Mouse (Mus musculus) heart, embryonic 14.5 days (tissue): ENCODE measurements around the gene Borcs7. TPM values are rescaled to one million over a fixed set of nuclear protein-coding genes. Genes with fewer than 3 reads are reported as not detected.
A peak's percentile ranks its signal among the peaks of the same experiment; 100 is the strongest.

Experiments
- ATAC-seq: fragments of 200-750 bp; cut with Nextera tagmentation; 2 replicates; pipeline ENCODE4 v1.8.0; 2017; ENCODE audit warnings: low read depth, moderate TSS enrichment; ENCODE audit not compliant: insufficient number of reproducible peaks, insufficient read depth, low FRiP score
- H3K27ac ChIP-seq, 2 experiments: fragments of 200-500 bp in 1 of 2; fragments of 300-500 bp in 1 of 2; sonication (generic) in 1 of 2; replicated peaks in 1 of 2; 2 replicates each; pipeline ENCODE4 v1.5.1; 2012 to 2014; ENCODE audit warnings: low read depth in 2 of 2, low read length in 2 of 2, control low read depth in 1 of 2, mild to moderate bottlenecking in 1 of 2, mixed read lengths in 1 of 2; ENCODE audit not compliant: control insufficient read depth in 1 of 2, insufficient read depth in 1 of 2
- H3K27me3 ChIP-seq: fragments of 300-500 bp; sonication (generic); 2 replicates; pipeline ENCODE4 v1.6.1; 2014; ENCODE audit warnings: mild to moderate bottlenecking, low read length, control low read depth; ENCODE audit not compliant: control insufficient read depth, insufficient read depth
- H3K36me3 ChIP-seq: fragments of 300-500 bp; sonication (generic); 2 replicates; pipeline ENCODE4 v1.6.1; 2014; ENCODE audit warnings: mild to moderate bottlenecking, control low read depth, low read length, mixed read lengths; ENCODE audit not compliant: control insufficient read depth, insufficient read depth
- H3K4me1 ChIP-seq, 2 experiments: fragments of 200-500 bp in 1 of 2; fragments of 300-500 bp in 1 of 2; sonication (generic) in 1 of 2; 2 replicates each; pipeline ENCODE4 v1.6.1; 2012 to 2014; ENCODE audit warnings: low read length in 2 of 2, control low read depth in 1 of 2, mixed read lengths in 1 of 2; ENCODE audit not compliant: control insufficient read depth in 2 of 2, insufficient read depth in 2 of 2
- H3K4me2 ChIP-seq: fragments of 300-500 bp; sonication (generic); 2 replicates; pipeline ENCODE4 v1.6.1; 2014; ENCODE audit warnings: mild to moderate bottlenecking, low read length
- H3K4me3 ChIP-seq, 2 experiments: fragments of 200-500 bp in 1 of 2; fragments of 300-500 bp in 1 of 2; sonication (generic) in 1 of 2; 2 replicates each; pipeline ENCODE4 v1.5.1; 2012 to 2014; ENCODE audit warnings: low read length in 2 of 2, mild to moderate bottlenecking in 2 of 2, control low read depth in 1 of 2, low read depth in 1 of 2, moderate library complexity in 1 of 2; ENCODE audit not compliant: control insufficient read depth in 1 of 2, insufficient read depth in 1 of 2
- H3K9ac ChIP-seq: fragments of 300-500 bp; sonication (generic); 2 replicates; pipeline ENCODE4 v1.6.1; 2014; ENCODE audit warnings: mild to moderate bottlenecking, low read length
- H3K9me3 ChIP-seq: fragments of 300-500 bp; sonication (generic); 2 replicates; pipeline ENCODE4 v1.6.1; 2016; ENCODE audit warnings: low read length, control low read depth; ENCODE audit not compliant: control insufficient read depth
- WGBS: fragments of 180-500 bp; shearing (Covaris S2); extraction: QIAGEN DNeasy Blood & Tissue Kit; methylation state at CpG from one replicate; pipeline ENCODE4 v1.1.7; 2014; 5-methylcytosine and 5-hydroxymethylcytosine counted together
- polyA plus RNA-seq: library from polyadenylated mRNA; unstranded; fragments of >200 nt; fragmentation: Nextera tagmentation; extraction: Ambion mirVana; gene quantifications from 2 replicates; pipeline ENCODE4 v1.2.1, GENCODE M21; 2014

The Borcs7 gene
- polyA plus RNA-seq, 1 experiment from 2014 or later: 20.0 TPM

- 6% methylated on average over 12 of the region's 12 CpGs for WGBS
- peak; percentile 65 for ATAC-seq
These were observed 44.7 kb upstream of the Borcs7 start for GRCm38 (mm10) chr19:46644793-46645602.

GRCm38 (mm10) chr19:46646041-46646481 is 43.6 kb upstream of the Borcs7 start:
- no peaks in the 10 kb centered on the region for H3K27me3 ChIP-seq
- peaks cover 46% of the 10 kb centered on the region for H3K36me3 ChIP-seq
- peak overlapping the region; percentile 52 to 97; a peak in 3 of 4 replicates for H3K27ac ChIP-seq
- H3K4me1 ChIP-seq: peaks cover 51 to 69% of the 10 kb centered on the region in 2 experiments
- H3K9me3 ChIP-seq: no peaks in the 10 kb centered on the region
- H3K4me3 ChIP-seq: no peak overlapping the region
- ATAC-seq: no peak
- WGBS: 75% methylated on average over 12 of the region's 12 CpGs
- no peak overlapping the region for H3K4me2 ChIP-seq
- H3K9ac ChIP-seq: peak overlapping the region; percentile 55; the same call in 1 of the 2 replicates

More at GRCm38 (mm10) chr19:46644793-46645602, 44.7 kb upstream of the Borcs7 start:
- Histone ChIP-seq H3K9ac (peak overlapping the region; percentile 55), H3K27me3 (no peaks in the 10 kb centered on the region), H3K36me3 (peaks cover 54% of the 10 kb centered on the region), H3K27ac (peak overlapping the region; percentile 86 to 97), H3K9me3 (no peaks in the 10 kb centered on the region), H3K4me3 (no peak overlapping the region), H3K4me1 (peaks cover 59 to 79% of the 10 kb centered on the region in 2 experiments), H3K4me2 (peak overlapping the region; percentile 38)

- 55% methylated on average over 3 of the region's 3 CpGs for WGBS
- Histone ChIP-seq H3K27me3 (no peaks in the 10 kb centered on the region), H3K4me1 (peaks cover 40 to 57% of the 10 kb centered on the region in 2 experiments), H3K36me3 (peaks cover 53% of the 10 kb centered on the region), H3K9me3 (no peaks in the 10 kb centered on the region), H3K27ac (no peak overlapping the region), H3K9ac (no peak overlapping the region), H3K4me3 (no peak overlapping the region), H3K4me2 (no peak overlapping the region)
- no peak for ATAC-seq
These were observed 42.5 kb upstream of the Borcs7 start for GRCm38 (mm10) chr19:46647254-46647653.

GRCm38 (mm10) chr19:46647850-46648249 is 41.9 kb upstream of the Borcs7 start:
- Histone ChIP-seq H3K9ac (no peak overlapping the region), H3K9me3 (no peaks in the 10 kb centered on the region), H3K4me3 (no peak overlapping the region), H3K36me3 (peaks cover 57% of the 10 kb centered on the region), H3K4me1 (peaks cover 34 to 51% of the 10 kb centered on the region in 2 experiments), H3K27ac (no peak overlapping the region), H3K4me2 (no peak overlapping the region), H3K27me3 (no peaks in the 10 kb centered on the region)
- ATAC-seq: no peak
- WGBS: 75% methylated on average over 8 of the region's 8 CpGs

- H3K4me1 ChIP-seq: peaks cover 27 to 50% of the 10 kb centered on the region in 2 experiments
- 95% methylated on average over 14 of the region's 14 CpGs for WGBS
- H3K9ac ChIP-seq: no peak overlapping the region
- no peak overlapping the region for H3K27ac ChIP-seq
- peaks cover 64% of the 10 kb centered on the region for H3K36me3 ChIP-seq
- no peak for ATAC-seq
- no peaks in the 10 kb centered on the region for H3K9me3 ChIP-seq
- H3K4me2 ChIP-seq: no peak overlapping the region
- no peaks in the 10 kb centered on the region for H3K27me3 ChIP-seq
- no peak overlapping the region for H3K4me3 ChIP-seq
These were observed 41.1 kb upstream of the Borcs7 start for GRCm38 (mm10) chr19:46648565-46648964.

GRCm38 (mm10) chr19:46653188-46653587 is 36.5 kb upstream of the Borcs7 start:
- Histone ChIP-seq H3K9me3 (no peaks in the 10 kb centered on the region), H3K9ac (no peak overlapping the region), H3K4me1 (peaks cover 0 to 10% of the 10 kb centered on the region in 2 experiments; a peak in 2 of 4 replicates), H3K27me3 (no peaks in the 10 kb centered on the region), H3K4me3 (no peak overlapping the region), H3K4me2 (no peak overlapping the region), H3K36me3 (peaks cover 75% of the 10 kb centered on the region), H3K27ac (no peak overlapping the region)
- ATAC-seq: no peak
- 29% methylated on average over 5 of the region's 5 CpGs for WGBS

GRCm38 (mm10) chr19:46653616-46654235 is 36.0 kb upstream of the Borcs7 start:
- ATAC-seq: 0 out of 2 replicates have a peak, but pooled peaks have one; percentile 9
- Histone ChIP-seq H3K27me3 (no peaks in the 10 kb centered on the region), H3K36me3 (peaks cover 71% of the 10 kb centered on the region), H3K4me2 (no peak overlapping the region), H3K4me1 (peaks cover 0 to 11% of the 10 kb centered on the region in 2 experiments; a peak in 2 of 4 replicates), H3K9me3 (no peaks in the 10 kb centered on the region), H3K9ac (no peak overlapping the region), H3K4me3 (no peak overlapping the region), H3K27ac (no peak overlapping the region)
- WGBS: 92% methylated on average over 14 of the region's 14 CpGs
